Mouse (Mus musculus): ENCODE data around the gene Fmnl3. TPM values are rescaled to one million over a fixed set of nuclear protein-coding genes. Genes with fewer than 3 reads are reported as not detected.

Gene Fmnl3
- polyA plus RNA-seq (2015; fragmentation: Nextera tagmentation; extraction: Ambion mirVana), result 3.4 and 3.7 TPM in 2 replicates

GRCm38 (mm10) chr15:99370259-99370691 is at the start of gene Fmnl3:
TSS of gene Fmnl3 (minus strand) at chr15:99370482.
- under 1% methylated on average over 38 of the region's 48 CpGs for WGBS (ENCODE audit: insufficient replicate concordance)
- Histone ChIP-seq H3K4me1 (replicated peaks) (peaks cover 25% of the 10 kb centered on the region), H3K36me3 (no peaks in the 10 kb centered on the region), H3K9me3 (replicated peaks) (no peaks in the 10 kb centered on the region), H3K4me3 (replicated peaks) (peak within 1 kb of the TSS; percentile 64), H3K27ac (peak within 1 kb of the TSS; percentile 59), H3K9ac (peak within 1 kb of the TSS; percentile 66), H3K27me3 (peaks cover 40% of the 10 kb centered on the region), H3K4me2 (peak within 1 kb of the TSS; percentile 67)
- ATAC-seq (ENCODE audit: low read depth), result peak; percentile 87
- DNase-seq, result peak; percentile 78

- Histone ChIP-seq H3K4me1 (replicated peaks) (peaks cover 31% of the 10 kb centered on the region), H3K27ac (no peak overlapping the region), H3K36me3 (no peaks in the 10 kb centered on the region), H3K9ac (no peak overlapping the region), H3K4me3 (replicated peaks) (no peak overlapping the region), H3K9me3 (replicated peaks) (no peaks in the 10 kb centered on the region), H3K4me2 (no peak overlapping the region), H3K27me3 (no peaks in the 10 kb centered on the region)
- DNase-seq, result no peak
- WGBS (ENCODE audit: insufficient replicate concordance), result 20% methylated on average over 17 of the region's 17 CpGs
- no peak for ATAC-seq (ENCODE audit: low read depth)
Measured at GRCm38 (mm10) chr15:99417692-99418271, 47.5 kb upstream of the Fmnl3 start.

- WGBS (ENCODE audit: insufficient replicate concordance), result 27% methylated on average over 4 of the region's 4 CpGs
- no peak for ATAC-seq (ENCODE audit: low read depth)
- Histone ChIP-seq H3K4me2 (peak overlapping the region; percentile 33), H3K27me3 (no peaks in the 10 kb centered on the region), H3K9ac (no peak overlapping the region), H3K36me3 (no peaks in the 10 kb centered on the region), H3K9me3 (replicated peaks) (no peaks in the 10 kb centered on the region), H3K27ac (no peak overlapping the region), H3K4me1 (replicated peaks) (peaks cover 31% of the 10 kb centered on the region), H3K4me3 (replicated peaks) (no peak overlapping the region)
- no peak for DNase-seq
Measured at GRCm38 (mm10) chr15:99416957-99417356, 46.7 kb upstream of the Fmnl3 start.

- ATAC-seq (ENCODE audit: low read depth) (peak; percentile 35; the same call in 1 of the 2 replicates), DNase-seq (peak; percentile 65)
- no peaks in the 10 kb centered on the region for H3K27me3 ChIP-seq
- H3K9me3 ChIP-seq (replicated peaks), result no peaks in the 10 kb centered on the region
- peak overlapping the region; percentile 37 for H3K4me2 ChIP-seq
- H3K4me1 ChIP-seq (replicated peaks), result peaks cover 30% of the 10 kb centered on the region
- H3K9ac ChIP-seq, result no peak overlapping the region
- 11% methylated on average over 13 of the region's 13 CpGs for WGBS (ENCODE audit: insufficient replicate concordance)
- peak overlapping the region; percentile 8; the same call in 1 of the 2 replicates for H3K4me3 ChIP-seq (replicated peaks)
- H3K27ac ChIP-seq, result no peak overlapping the region
- H3K36me3 ChIP-seq, result no peaks in the 10 kb centered on the region
Measured at GRCm38 (mm10) chr15:99416348-99416882, 46.1 kb upstream of the Fmnl3 start.

GRCm38 (mm10) chr15:99415793-99416192 is 45.5 kb upstream of the Fmnl3 start:
- no peak overlapping the region for H3K27ac ChIP-seq
- H3K4me3 ChIP-seq (replicated peaks), result 0 out of 2 replicates have a peak overlapping the region, but pooled peaks have one; percentile 8
- no peaks in the 10 kb centered on the region for H3K9me3 ChIP-seq (replicated peaks)
- peak overlapping the region; percentile 37 for H3K4me2 ChIP-seq
- H3K9ac ChIP-seq, result no peak overlapping the region
- peaks cover 24% of the 10 kb centered on the region for H3K4me1 ChIP-seq (replicated peaks)
- 5% methylated on average over 2 of the region's 2 CpGs for WGBS (ENCODE audit: insufficient replicate concordance)
- H3K27me3 ChIP-seq, result no peaks in the 10 kb centered on the region
- ATAC-seq (ENCODE audit: low read depth) (no peak), DNase-seq (peak; percentile 34)
- H3K36me3 ChIP-seq, result no peaks in the 10 kb centered on the region

- peaks cover 15% of the 10 kb centered on the region for H3K4me1 ChIP-seq (replicated peaks)
- DNase-seq (no peak), ATAC-seq (ENCODE audit: low read depth) (no peak)
- H3K9ac ChIP-seq, result no peak overlapping the region
- H3K27ac ChIP-seq, result no peak overlapping the region
- H3K4me3 ChIP-seq (replicated peaks), result no peak overlapping the region
- H3K27me3 ChIP-seq, result no peaks in the 10 kb centered on the region
- WGBS (ENCODE audit: insufficient replicate concordance), result 59% methylated on average over 14 of the region's 14 CpGs
- H3K9me3 ChIP-seq (replicated peaks), result no peaks in the 10 kb centered on the region
- peaks cover 38% of the 10 kb centered on the region for H3K36me3 ChIP-seq
- H3K4me2 ChIP-seq, result no peak overlapping the region
Measured at GRCm38 (mm10) chr15:99411747-99412146, 41.5 kb upstream of the Fmnl3 start.

DNA sequence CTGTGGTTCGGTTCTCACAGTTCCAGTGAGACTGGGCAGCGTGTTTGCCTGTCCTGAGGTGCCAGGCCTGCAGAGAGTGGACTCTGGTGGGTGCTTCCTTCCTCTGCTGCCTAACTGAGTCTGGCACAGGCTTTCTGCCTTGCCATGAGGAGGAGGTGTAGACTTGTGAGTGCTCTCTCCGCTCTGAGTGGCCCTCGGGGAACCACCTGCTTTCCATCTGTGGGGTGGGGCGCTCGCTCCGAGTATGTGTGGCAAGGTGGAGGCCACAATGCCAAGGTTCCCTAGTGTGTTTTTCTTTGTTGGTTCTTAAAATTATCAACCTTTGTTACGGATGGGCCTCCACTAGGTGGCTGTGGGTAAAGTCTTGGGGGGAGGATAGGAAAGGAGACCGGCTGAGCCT is 38.6 kb upstream of the Fmnl3 start:
- Histone ChIP-seq H3K9me3 (replicated peaks) (no peaks in the 10 kb centered on the region), H3K4me2 (no peak overlapping the region), H3K27me3 (no peaks in the 10 kb centered on the region), H3K9ac (no peak overlapping the region), H3K36me3 (peaks cover 67% of the 10 kb centered on the region), H3K4me3 (replicated peaks) (no peak overlapping the region), H3K27ac (no peak overlapping the region), H3K4me1 (replicated peaks) (peaks cover 7% of the 10 kb centered on the region)
- WGBS (ENCODE audit: insufficient replicate concordance), result 88% methylated on average over 9 of the region's 9 CpGs
- ATAC-seq (ENCODE audit: low read depth), result no peak
- DNase-seq, result no peak

GRCm38 (mm10) chr15:99406986-99407570 is 36.8 kb upstream of the Fmnl3 start:
- peaks cover 18% of the 10 kb centered on the region for H3K4me1 ChIP-seq (replicated peaks)
- no peak overlapping the region for H3K27ac ChIP-seq
- peaks cover 85% of the 10 kb centered on the region for H3K36me3 ChIP-seq
- WGBS (ENCODE audit: insufficient replicate concordance), result 91% methylated on average over 15 of the region's 15 CpGs
- no peak overlapping the region for H3K4me2 ChIP-seq
- no peak overlapping the region for H3K4me3 ChIP-seq (replicated peaks)
- no peak for ATAC-seq (ENCODE audit: low read depth)
- H3K9me3 ChIP-seq (replicated peaks), result no peaks in the 10 kb centered on the region
- no peaks in the 10 kb centered on the region for H3K27me3 ChIP-seq
- no peak for DNase-seq
- H3K9ac ChIP-seq, result no peak overlapping the region

- Histone ChIP-seq H3K9me3 (replicated peaks) (no peaks in the 10 kb centered on the region), H3K27ac (no peak overlapping the region), H3K4me2 (no peak overlapping the region), H3K9ac (no peak overlapping the region), H3K4me3 (replicated peaks) (no peak overlapping the region), H3K27me3 (no peaks in the 10 kb centered on the region), H3K36me3 (peaks cover 83% of the 10 kb centered on the region), H3K4me1 (replicated peaks) (peaks cover 22% of the 10 kb centered on the region)
- no peak for DNase-seq
- 86% methylated on average over 9 of the region's 9 CpGs for WGBS (ENCODE audit: insufficient replicate concordance)
- ATAC-seq (ENCODE audit: low read depth), result no peak
Measured at GRCm38 (mm10) chr15:99405150-99405549, 34.9 kb upstream of the Fmnl3 start.

DNA sequence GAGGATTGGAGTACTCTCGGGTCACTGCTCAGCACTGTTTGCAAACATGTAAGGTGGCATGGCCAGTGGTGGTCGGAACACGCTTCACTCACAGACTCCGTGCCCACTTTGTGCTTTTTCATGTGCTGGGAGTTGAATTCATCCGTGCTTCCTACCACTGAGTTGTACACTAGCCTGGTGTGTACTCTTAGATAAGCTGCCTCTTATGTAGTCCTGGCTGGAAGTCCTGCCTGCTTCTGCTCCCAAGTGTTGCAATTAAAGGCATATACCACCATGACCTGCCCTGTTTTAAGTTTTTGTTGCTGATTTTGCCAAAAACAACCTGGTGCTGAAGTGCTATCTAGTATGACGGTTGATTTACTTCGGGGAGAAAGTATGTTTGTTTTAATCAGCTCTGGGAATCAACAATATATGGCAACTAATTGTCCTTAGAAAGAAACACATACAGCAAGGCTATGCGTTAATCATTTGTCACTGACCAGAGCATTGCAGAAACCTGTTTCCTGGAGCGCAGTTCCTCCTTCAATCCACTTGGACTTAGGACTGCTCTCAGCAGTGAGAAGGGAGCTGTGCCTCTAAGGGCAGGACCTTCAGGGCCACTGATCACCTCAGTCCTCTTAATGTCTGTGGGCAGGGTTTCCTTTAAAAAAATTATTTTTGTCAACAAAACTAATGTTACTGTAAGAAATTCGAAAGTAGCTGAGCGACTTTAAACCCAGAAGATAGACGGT is 33.0 kb upstream of the Fmnl3 start:
- Histone ChIP-seq H3K36me3 (peaks cover 68% of the 10 kb centered on the region), H3K9ac (no peak overlapping the region), H3K4me3 (replicated peaks) (no peak overlapping the region), H3K4me2 (no peak overlapping the region), H3K4me1 (replicated peaks) (peaks cover 37% of the 10 kb centered on the region), H3K27ac (peak overlapping the region; percentile 21; the same call in 1 of the 2 replicates), H3K9me3 (replicated peaks) (no peaks in the 10 kb centered on the region), H3K27me3 (no peaks in the 10 kb centered on the region)
- DNase-seq (no peak), ATAC-seq (ENCODE audit: low read depth) (0 out of 2 replicates have a peak, but pooled peaks have one; percentile 16)
- 78% methylated on average over 12 of the region's 12 CpGs for WGBS (ENCODE audit: insufficient replicate concordance)

DNA sequence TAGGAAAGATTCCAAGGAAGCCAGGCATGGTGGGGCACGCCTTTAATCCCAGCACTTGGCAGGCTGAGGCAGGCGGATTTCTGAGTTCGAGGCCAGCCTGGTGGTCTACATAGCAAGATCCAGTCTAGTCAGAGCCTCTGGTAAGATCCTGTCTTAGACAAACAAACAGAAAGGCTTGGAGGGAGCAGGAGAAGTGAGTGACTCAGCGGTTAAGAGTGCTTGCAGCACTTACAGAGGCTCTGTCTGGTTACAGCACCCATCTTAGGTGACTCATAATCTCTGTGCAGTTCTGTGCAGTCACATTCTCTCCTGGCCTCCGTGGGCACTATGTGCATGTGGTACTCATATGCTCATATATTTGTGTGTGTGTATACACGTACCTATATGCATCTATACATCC is 30.3 kb upstream of the Fmnl3 start:
- no peak overlapping the region for H3K4me2 ChIP-seq
- DNase-seq, result no peak
- peaks cover 63% of the 10 kb centered on the region for H3K4me1 ChIP-seq (replicated peaks)
- no peak overlapping the region for H3K27ac ChIP-seq
- peaks cover 41% of the 10 kb centered on the region for H3K36me3 ChIP-seq
- no peak overlapping the region for H3K4me3 ChIP-seq (replicated peaks)
- 76% methylated on average over 6 of the region's 6 CpGs for WGBS (ENCODE audit: insufficient replicate concordance)
- no peaks in the 10 kb centered on the region for H3K9me3 ChIP-seq (replicated peaks)
- 0 out of 2 replicates have a peak, but pooled peaks have one; percentile 11 for ATAC-seq (ENCODE audit: low read depth)
- no peak overlapping the region for H3K9ac ChIP-seq
- no peaks in the 10 kb centered on the region for H3K27me3 ChIP-seq
